Mouse (Mus musculus) frontal cortex, postnatal 36 days (tissue): ENCODE measurements around the gene Dusp3.

Source experiments
- DNase-seq, 2 experiments: peaks; one replicate each; pipeline ENCODE4 v3.0.0; 2022; ENCODE audit warnings: low spot score in 2 of 2

Gene Dusp3

DNA sequence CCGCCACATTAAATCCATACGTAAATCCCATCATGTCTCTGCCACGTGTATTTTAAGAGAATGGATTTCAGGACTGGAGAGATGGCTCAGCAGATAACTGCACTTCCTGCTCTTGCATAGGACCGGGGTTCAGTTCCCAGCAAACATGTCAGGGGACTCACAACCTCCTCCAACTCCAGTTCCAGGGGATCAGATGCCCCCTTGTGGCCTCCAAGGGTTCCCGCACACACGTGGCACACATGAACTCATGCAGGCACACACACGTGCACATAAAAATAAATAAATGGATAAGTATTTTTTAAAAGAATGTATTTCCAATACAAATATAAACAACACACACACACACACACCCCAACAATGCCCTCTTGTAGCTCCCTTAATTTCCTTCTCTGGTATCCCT is 9.9 kb downstream of the Dusp3 start:
- DNase-seq = no peak

DNA sequence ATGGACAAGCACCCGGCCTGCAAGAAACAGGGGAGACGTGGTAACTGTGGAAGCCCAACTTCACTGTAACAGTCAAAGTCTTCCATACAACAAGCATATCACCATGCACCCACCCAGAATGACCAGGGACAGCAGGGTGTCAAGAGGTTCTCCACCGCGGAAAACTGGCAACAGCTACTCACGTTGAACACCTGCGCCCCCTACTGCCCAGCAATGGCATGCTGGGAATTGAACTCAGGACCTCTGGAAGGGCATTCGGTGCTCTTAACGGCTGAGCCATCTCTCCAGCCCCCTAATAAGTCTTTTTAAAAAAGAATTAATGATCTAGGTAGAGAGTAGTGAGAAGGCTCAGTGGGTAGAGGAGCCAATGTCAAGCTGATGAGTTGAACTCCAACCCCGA is 11.9 kb downstream of the Dusp3 start:
- no peak for DNase-seq

DNA sequence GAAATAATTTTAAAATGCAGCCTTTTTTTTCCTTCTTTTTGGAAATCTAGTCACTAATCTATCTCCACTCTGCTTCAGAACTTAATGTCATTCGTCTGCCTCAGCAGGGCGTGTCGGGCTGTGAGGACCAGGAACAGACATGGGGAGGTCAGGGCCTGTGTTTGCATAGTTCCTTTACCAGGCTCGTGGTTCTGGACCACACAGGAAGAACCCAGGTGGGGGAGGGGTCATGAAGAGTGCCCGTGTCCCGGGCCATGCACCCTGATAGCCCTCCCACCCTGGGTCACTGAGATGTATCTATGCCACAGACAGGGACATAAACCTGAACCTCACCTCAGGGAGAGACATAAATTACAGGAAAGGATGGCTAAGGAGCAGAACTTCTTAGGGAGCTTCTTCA is 12.6 kb downstream of the Dusp3 start:
- no peak for DNase-seq

DNA sequence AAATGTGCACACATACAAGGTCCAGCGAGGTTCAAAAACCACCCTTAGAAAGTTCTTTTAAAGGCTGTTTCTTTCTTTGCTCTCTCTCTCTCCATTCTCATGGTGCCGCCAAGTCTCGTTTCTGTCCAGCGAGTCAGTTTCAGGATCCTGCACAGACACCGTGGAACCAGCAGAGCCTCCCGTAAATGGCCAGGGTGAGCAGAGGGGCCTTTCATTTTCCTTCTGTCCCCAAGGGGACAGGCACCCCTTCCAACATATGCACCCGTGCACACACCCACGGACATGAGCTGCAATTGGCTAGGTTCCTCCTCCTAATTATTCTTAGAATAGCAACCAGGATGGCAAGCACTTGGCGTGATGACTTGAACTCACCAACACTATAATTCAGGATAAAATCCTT is 13.3 kb downstream of the Dusp3 start:
- DNase-seq = no peak

DNA sequence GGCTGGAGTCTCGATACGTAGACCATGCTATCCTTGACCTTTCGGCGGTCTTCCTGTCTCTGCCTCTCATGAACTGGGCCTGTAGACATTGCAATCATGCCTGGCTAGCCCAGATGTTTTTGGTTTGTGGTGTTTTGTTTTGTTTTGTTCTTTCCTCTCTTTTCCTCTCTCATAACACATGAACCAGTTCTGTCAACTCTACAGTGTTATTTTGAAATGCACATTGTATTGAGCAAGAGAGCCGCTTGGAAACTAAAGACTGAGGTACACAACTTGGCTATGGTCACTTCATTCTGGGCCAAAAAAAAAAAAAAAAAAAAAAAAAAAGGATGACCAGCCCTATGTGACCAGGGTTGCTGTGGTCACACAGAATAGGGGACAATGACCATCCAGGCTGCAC is 14.2 kb downstream of the Dusp3 start:
- no peak for DNase-seq

DNA sequence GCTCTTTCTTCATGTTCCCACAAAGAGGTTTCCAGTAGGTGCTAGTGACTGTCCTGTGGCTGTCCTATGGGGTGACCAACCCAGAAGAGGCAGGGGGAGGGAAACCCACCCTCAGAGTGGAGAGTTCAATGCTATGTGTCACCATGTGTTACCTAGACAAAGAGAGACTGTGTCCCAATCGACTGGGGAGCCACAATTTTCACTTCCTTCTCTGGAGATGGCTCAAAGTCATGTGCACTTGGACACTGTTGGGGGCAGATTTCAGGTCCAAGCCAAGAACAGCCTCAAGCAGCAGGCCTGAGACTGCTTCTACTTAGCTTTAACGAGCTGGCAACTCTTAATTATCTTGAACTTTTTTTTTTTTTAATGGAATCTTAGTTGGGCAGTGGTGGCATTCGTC is 14.7 kb downstream of the Dusp3 start:
- no peak for DNase-seq

DNA sequence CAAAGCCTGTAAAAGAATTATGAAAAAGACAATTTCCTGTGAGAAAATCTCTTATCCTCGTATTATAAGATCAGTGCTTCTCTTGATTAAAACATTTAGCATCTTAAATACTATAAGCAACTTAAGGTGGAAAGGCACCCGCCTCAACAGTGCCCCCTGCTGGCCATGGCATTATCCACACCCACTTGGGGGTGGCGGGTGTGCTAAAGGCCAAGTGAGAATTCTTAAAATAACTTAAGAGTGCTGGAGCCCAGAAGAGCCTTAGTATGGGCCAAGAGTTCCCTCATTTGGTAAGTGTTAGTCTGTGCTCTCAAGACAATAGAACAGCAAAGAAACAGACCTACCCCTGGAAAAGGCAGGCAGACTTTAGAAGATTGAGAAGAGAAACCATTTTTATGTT is 15.4 kb downstream of the Dusp3 start:
- no peak for DNase-seq

DNA sequence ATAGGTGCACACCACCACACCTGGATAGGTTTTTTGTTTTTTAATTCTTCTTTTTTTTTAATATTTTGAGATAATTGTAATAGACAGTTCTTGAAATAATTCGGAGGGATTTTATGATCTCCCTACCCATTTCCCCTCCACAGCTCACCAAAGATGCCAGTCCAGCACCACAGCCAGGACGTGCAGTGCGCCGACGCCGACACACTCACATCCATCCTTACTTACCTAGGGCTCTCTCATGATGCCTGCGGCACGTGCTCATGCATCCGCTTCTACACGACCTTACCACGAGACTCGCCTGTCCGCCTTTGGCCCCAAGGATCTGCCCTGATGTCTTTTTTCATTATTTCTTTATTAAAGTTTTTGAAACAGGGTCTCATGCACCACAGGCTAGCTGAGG is 17.0 kb downstream of the Dusp3 start:
- DNase-seq = no peak

DNA sequence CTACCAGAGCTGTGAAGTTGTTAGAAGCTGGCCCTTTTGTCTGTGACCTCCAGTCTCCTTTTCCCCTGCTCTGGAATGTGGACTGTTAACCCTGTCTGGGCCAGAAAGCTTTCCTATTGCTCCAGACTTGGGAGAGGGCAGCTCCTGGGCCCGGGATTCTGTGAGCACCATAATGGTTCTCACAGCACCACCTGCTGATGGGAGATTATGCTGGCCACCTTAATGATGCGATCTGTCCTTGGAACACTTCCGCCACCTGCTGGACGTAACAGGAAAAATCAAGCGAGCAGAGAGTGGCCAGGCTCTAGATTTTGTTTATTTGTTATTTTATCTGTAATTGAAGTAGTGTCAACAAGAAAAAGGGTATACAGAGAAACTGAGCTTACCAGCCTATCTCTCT is 18.0 kb downstream of the Dusp3 start:
- DNase-seq = peak; percentile 83 to 88

DNA sequence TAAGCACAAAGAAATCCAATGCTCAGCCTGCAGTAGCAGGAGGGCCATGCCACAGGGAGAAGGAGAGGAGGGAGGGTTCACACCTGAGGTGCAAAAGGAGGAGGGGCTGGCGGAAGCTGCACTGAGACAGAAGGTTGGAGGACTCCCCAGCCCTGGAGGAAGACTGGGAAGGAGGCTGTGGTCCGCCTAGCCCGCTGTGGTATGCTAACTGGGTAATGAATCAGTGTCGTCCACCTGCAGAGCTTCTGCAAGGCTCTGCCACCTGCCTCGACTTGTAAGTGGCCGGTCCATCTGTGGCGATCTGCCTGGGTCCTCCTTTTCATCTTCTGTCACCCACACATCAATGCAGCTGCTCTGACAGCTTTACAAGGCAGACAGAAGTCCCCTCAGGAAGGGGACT is 18.5 kb downstream of the Dusp3 start:
- DNase-seq = no peak

DNA sequence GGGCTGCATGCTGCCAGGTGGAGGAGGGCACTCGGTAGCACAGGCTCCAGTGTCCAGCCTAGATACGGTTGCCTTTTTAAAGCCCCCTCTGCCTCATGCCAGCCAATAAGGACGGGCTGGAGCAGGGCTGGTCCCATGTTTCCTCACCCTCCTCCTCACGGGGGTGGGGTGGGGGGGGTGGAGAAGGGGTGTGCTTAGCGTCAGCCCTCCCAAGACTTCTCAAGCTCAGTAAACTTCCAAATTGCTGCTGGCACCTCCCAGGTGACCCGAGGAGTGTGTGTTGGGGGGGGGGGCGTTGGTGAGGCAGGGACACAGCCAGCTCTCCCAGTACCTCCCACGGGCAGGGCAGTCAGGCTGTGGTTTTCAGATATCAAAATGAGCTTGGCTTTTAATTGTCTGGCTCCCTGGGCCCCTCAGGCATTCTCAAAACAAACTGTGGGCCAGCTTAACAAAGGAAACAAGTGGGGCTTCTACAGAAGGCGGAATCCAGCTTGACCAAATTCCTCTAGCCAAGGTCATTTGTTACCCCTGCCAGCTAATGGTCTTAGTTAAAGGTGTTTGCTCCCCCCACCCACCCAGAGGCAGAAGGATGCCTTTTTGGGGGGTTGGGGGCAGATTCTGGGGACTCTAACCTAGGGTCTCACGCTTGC is 19.7 kb downstream of the Dusp3 start, which contains the start of gene Sost:
TSS of gene Sost (minus strand) at position 51 of the 650 bp plus-strand sequence.
- no peak for DNase-seq

DNA sequence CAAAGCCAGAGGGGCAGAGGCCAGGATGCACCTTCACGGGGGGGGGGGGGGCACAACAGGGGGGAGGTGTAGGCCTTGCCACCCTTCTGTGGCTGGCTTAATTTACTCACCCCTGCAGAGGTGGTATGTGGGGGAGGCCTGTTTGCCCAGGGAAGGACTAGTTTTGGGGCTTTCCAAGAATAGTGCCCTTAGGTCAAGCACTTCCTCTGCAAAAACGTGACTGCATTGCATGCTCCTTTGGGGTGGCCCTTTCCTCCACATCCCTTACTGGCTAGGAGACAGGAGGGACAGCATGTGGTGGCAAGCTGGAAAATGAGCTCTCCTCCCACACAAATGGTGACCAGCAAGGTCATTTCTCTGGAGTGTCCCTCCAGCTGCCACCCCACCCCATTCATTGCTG is 21.3 kb downstream of the Dusp3 start:
- no peak for DNase-seq

DNA sequence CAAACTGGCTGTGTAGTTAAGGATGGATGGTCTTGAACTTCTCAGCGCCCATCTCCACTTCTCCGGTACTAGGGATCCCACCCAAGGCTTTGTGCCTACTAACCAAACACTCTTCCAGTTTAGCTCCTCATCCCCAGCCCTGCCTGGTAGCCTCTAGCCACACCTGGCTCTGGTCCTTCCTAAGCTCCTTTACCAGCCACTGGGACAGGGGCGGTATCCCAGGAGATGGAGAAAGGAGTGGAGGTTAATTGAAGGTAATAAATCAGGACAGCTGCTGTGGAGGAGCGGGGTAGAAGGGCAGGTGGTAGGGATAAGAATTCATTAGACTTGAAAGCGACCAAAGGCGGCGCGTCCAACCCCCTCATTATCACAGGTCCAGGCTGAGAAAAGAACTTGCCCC is 22.2 kb downstream of the Dusp3 start:
- no peak for DNase-seq

DNA sequence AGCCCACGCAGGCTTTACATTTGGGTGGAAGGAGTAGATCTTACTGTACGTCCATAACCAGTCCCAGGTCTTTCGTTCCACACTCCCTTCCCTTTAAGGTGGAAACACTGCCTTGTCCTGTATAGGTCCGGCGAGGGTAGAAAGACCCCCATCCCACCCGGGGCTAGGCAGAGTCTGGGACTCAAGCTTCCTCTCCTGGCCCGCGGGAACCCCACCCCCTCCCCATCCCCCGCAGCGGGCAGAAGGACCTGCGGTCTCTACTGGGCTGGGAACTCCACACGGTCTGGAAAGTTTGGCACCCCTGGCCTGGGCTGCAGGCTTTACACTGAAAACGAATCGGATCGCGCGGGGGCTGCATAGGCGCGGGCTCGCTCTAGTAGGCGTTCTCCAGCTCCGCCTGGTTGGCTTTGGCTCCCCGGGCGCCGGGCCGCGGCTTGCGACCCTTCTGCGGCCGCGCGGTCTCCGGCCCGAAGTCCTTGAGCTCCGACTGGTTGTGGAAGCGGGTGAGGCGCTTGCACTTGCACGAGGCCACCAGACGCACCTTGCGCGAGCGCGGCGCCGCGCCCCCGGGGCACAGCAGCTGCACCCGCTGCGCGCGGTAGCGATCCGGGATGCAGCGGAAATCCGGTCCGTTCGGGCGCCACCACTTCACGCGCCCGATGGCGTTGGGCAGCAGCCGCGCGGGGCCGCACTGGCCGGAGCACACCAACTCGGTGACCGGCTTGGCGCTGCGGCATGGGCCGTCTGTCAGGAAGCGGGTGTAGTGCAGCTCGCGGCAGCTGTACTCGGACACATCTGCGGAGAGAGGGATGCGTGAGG is 23.1 kb downstream of the Dusp3 start:
- DNase-seq = no peak

DNA sequence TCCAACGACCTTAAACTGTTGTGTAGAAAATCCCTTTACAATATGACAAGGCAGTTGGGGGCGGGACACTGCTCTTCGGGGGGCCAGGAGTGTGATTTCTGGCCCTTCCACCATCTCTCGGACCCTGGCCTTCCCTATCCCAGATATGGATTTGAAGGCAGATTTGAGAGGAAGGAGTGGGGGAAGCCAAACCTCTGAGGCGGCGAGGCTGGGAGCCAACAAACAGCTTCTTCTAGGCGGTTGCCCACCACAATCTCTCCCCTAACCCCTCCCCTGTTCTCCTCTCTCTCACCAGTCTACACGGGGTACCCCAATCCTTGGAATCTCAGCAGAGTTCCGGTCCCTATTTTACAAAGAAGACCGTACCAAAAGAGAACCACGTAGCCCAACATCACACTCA is 23.8 kb downstream of the Dusp3 start:
- DNase-seq = no peak

DNA sequence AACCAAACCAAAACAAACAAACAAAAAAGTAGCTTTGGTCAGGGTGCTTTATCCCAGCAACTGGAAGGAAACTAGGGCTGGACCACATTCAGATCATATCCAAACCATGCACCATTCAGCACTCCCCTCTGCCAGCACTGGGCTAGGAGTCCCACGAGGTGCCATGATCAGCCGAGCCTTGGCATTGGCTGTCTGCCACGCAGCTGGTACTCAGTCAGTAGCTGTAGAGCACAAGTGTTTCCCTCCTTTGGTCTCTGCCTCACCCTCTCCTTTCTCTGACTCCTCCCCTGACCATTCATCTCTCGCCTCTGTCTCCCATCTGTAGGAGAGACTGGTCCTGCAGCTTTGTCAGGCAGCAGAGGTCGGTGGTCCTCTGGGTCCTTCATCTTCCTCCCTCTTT is 29.3 kb downstream of the Dusp3 start:
- no peak for DNase-seq

DNA sequence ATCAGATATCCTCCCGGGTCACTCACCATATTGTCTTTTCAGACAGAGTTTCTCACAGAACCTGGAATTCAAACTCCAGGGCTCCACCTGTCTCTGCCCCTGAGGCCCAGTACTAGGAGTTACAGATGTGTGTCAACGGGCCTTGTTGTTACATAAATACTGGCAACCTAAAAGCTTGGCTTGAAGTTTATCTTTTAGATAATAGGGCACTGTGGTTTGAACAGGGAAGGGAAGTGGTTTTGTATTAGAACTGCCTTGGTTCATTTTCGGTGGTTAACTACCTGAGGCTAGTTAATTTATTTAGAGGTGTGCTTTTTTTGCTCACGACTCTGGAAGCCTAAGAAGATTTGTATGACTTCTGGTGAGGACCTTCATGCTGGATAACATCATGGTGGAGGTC is 33.4 kb downstream of the Dusp3 start:
- no peak for DNase-seq

DNA sequence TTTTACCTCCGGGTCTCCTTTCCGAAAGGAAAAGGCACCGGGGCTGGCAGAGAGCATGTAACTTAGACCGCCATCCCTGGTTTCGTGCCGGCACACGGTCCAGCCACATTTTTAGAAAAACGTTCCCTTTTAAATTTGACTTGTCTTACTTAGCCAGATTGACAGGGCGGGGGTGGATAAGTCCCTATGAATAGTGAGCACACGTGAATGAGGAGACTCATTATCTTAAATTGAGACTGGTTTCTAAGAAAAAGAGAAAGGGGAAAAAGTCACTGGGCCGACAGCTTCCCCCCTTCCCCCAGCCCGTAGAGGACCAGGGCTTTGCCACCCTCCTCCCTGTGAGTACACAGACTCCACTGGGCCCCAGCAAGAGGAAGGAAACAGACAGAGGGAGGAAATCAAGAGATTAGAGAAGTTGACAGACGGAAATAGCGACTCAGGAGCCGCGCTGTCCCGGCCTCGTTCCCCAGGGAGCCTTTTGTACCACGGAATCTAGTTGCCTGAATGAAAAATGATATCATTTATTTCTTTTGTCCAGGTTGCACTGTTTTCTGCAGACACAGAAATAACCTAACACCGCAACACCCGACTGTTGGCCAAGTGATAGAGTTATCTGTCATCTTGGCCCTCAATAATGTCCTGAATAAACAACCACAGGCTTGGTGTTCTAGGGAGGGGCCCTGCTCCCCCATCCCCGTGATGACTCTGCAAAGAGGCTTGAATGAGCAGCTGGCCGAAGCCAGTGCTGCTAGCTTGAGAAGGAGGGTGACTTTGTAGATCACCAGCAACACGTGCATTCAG is 34.1 kb downstream of the Dusp3 start:
- no peak for DNase-seq

DNA sequence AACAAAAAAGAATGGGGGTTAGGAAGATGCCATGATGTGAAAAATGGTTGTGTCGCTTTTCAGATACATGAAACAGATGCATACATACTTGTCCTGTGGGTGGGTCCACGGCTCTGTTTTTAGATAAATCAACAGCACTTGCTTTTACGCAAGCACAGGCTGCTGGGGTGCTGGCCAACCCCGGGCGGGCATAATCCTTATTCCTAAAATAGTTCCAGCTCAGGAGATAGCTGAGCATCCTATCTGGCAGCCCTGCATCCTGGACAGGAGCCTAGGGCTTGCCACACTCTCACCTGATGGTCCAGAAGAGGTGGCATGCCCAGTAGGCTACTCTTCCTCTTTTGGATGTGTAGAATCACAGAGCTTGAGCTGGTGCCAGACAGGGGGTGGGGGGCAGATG is 36.8 kb downstream of the Dusp3 start:
- DNase-seq = no peak

DNA sequence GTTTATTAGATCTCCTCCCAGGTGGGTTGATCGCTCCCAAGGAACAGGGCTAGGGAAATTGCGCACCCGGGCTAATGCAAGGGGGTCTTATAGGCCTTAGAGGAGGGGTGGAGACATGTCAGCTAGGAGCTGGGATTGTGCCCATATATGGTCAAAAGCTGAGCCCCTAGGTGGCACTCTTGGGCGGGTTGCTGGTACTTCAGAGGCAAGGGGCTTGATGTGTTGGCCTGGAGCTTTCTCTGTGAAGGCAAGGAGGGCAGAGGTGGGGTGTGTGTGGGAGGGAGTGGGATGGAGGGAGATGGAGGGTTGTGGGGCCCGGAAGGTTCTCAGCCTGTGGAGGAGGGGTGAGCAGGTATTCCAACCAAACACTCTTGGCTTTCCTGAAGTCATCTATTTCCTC is 40.3 kb downstream of the Dusp3 start:
- no peak for DNase-seq

DNA sequence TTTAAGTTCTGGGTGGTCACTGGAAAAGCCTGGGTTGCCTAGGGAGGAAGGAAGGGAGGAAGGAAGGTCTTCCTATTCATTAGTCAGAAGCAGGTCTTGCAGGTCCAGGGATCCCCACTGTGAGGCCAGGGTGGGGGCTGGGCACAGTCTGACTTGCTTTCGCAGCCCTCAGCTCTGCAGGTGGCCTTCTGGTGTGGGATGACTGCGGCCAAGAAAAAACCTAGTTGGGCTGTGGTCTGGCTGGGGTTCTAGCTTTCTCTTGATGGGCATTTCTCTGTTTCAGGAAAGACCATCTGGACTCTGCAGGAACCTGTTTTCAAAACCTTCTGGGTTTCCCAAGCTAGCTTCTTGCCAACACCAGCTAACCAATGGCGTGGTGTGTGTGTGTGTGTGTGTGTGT is 43.8 kb downstream of the Dusp3 start:
- no peak for DNase-seq

DNA sequence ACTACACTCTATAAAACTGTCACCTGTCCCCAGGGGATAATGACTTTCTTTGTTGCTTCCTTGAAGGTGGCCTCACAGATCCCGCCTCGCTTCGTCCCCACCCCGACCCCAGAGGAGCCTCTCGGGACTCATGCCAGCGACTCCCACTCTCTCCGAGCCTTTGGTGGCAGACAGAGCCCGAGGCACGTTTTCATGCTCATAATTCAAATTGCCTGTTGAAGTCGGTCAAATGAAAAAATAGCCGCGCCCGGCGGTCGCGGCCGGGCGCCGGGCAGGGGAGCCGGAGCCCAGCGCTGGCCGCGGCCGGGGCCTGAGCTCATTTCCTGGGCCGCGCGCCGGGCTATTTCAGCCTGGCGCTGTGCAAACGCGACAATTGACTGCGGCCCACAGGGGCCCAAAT is 49.7 kb downstream of the Dusp3 start:
- DNase-seq = no peak

DNA sequence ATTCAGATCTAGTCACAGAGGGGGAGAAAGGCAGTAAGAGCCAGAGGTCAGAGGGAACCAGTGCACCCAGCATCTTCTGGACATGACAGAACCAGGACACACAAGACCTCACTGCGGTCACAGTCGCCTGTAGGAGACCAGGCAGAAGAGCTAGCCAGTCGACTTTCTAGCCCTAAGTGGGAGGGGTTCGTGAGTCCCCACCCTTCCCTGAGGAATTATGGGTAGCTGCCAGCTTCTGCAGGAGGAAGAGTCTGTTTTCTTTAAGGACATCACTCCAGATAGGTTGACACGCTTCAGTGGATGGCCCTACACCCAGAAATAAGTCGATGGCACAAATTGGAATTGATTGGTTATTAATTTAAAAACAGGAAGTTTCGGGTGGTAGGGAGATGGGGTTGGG is 50.4 kb downstream of the Dusp3 start:
- no peak for DNase-seq
